Mouse (Mus musculus): Measurements from ENCODE around the gene Ugt1a6a.
"Not testable (repeated sequence)": the region's sequence is repeated elsewhere in the genome, so short reads cannot be mapped to it uniquely, and the experiment has no call there.

Ugt1a6a gene

GRCm38 (mm10) chr1:88134457-88135011, at the start of gene Ugt1a6a:
TSS of gene Ugt1a6a (plus strand) at chr1:88134809.
- not testable (repeated sequence) for DNase-seq

GRCm38 (mm10) chr1:88086125-88086524, 48.5 kb upstream of the Ugt1a6a start:
- DNase-seq, result no peak

- no peak for DNase-seq
Observed at GRCm38 (mm10) chr1:88087513-88087912, 47.1 kb upstream of the Ugt1a6a start, which contains the start of gene Ugt1a8. TSS of gene Ugt1a8 (plus strand) at chr1:88087813.

- DNase-seq, result no peak
Observed at GRCm38 (mm10) chr1:88092341-88092740, 42.3 kb upstream of the Ugt1a6a start.

- DNase-seq, result not testable (repeated sequence)
Observed at GRCm38 (mm10) chr1:88094270-88094676, 40.3 kb upstream of the Ugt1a6a start.

- no peak for DNase-seq
Observed at GRCm38 (mm10) chr1:88094941-88095492, 39.6 kb upstream of the Ugt1a6a start, which contains the start of gene Ugt1a7c. TSS of gene Ugt1a7c (plus strand) at chr1:88095062.

- DNase-seq, result not testable (repeated sequence)
Observed at GRCm38 (mm10) chr1:88098546-88098945, 36.1 kb upstream of the Ugt1a6a start.

- not testable (repeated sequence) for DNase-seq
Observed at GRCm38 (mm10) chr1:88099691-88100090, 34.9 kb upstream of the Ugt1a6a start.

- DNase-seq, result not testable (repeated sequence)
Observed at GRCm38 (mm10) chr1:88103019-88103418, 31.6 kb upstream of the Ugt1a6a start, which contains the start of gene Ugt1a6b. TSS of gene Ugt1a6b (plus strand) at chr1:88103252.

- not testable (repeated sequence) for DNase-seq
Observed at GRCm38 (mm10) chr1:88103697-88104468, 30.7 kb upstream of the Ugt1a6a start.

- no peak for DNase-seq
Observed at GRCm38 (mm10) chr1:88104667-88105430, 29.8 kb upstream of the Ugt1a6a start.

- no peak for DNase-seq
Observed at GRCm38 (mm10) chr1:88105656-88106055, 29.0 kb upstream of the Ugt1a6a start.

GRCm38 (mm10) chr1:88109027-88109557, 25.5 kb upstream of the Ugt1a6a start:
- not testable (repeated sequence) for DNase-seq

- DNase-seq, result not testable (repeated sequence)
Observed at GRCm38 (mm10) chr1:88109604-88110003, 25.0 kb upstream of the Ugt1a6a start.

- DNase-seq, result not testable (repeated sequence)
Observed at GRCm38 (mm10) chr1:88112769-88113168, 21.8 kb upstream of the Ugt1a6a start.

GRCm38 (mm10) chr1:88120550-88120949, 14.1 kb upstream of the Ugt1a6a start:
- not testable (repeated sequence) for DNase-seq

- not testable (repeated sequence) for DNase-seq
Observed at GRCm38 (mm10) chr1:88121521-88121920, 13.1 kb upstream of the Ugt1a6a start.

- DNase-seq, result not testable (repeated sequence)
Observed at GRCm38 (mm10) chr1:88125827-88126360, 8.7 kb upstream of the Ugt1a6a start.

- DNase-seq, result not testable (repeated sequence)
Observed at GRCm38 (mm10) chr1:88129091-88129490, 5.5 kb upstream of the Ugt1a6a start.

- DNase-seq, result not testable (repeated sequence)
Observed at GRCm38 (mm10) chr1:88130223-88130622, 4.4 kb upstream of the Ugt1a6a start.

GRCm38 (mm10) chr1:88133908-88134456, 627 bp upstream of the Ugt1a6a start:
- DNase-seq, result no peak
